Mouse (Mus musculus): Measurements from ENCODE around the gene Rnf19b. TPM values are rescaled to one million over a fixed set of nuclear protein-coding genes. Genes with fewer than 3 reads are reported as not detected.

Rnf19b gene
- polyA plus RNA-seq, 1 experiment from 2014 or later: 7.1 TPM

DNA sequence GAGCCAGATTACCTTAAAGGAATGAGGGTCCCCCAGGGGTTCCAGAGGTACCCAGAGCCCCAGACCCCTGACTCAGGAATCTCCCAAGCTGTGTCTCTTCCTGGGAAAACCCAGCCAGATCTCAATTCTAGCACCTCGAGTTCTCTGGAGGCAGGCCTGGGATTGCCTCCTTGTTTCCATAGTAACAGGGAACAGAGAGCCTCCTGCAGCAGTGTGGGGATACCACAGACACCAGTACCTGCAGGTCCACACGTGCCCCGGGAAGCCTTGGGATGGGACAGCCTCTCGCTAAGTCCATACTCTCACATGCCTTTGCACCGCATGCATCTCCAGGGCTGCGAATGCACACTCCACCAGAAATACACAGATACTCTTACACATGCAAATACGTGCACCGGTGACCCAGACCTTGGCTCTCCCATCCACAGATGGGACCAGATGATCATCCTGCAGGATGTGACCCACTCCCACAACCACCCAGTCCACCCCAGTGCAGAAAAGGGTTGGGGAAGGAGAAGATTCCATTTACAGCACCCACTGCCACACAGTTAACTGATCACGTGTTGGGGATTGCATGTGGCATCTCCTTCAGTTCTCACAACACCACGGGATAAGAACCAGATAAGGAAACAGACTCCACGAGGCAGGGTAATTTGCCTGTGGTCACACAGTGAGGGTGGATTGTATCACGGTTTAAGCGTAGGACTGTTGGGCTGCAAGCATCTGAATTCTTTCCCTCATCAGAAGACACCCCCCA, 70.7 kb downstream of the Rnf19b start:
- no peak overlapping the region for H3K4me2 ChIP-seq
- H3K9ac ChIP-seq: no peak overlapping the region
- no peak for ATAC-seq (replicated peaks; ENCODE audit: low FRiP score)
- WGBS: 52% methylated on average over 13 of the region's 13 CpGs
- H3K27ac ChIP-seq: no peak overlapping the region
- peaks cover 53% of the 10 kb centered on the region for H3K4me1 ChIP-seq
- peaks cover 21% of the 10 kb centered on the region for H3K27me3 ChIP-seq
- no peak overlapping the region for H3K4me3 ChIP-seq (replicated peaks)
- no peaks in the 10 kb centered on the region for H3K36me3 ChIP-seq
- no peaks in the 10 kb centered on the region for H3K9me3 ChIP-seq (replicated peaks)

- Histone ChIP-seq H3K4me2 (0 out of 2 replicates have a peak overlapping the region, but pooled peaks have one; percentile 61), H3K36me3 (no peaks in the 10 kb centered on the region), H3K9ac (no peak overlapping the region), H3K9me3 (replicated peaks) (no peaks in the 10 kb centered on the region), H3K4me3 (replicated peaks) (no peak overlapping the region), H3K27me3 (peaks cover 20% of the 10 kb centered on the region), H3K4me1 (peaks cover 53% of the 10 kb centered on the region), H3K27ac (peak overlapping the region; percentile 39; the same call in 1 of the 2 replicates)
- 23% methylated on average over 9 of the region's 9 CpGs for WGBS
- ATAC-seq (replicated peaks; ENCODE audit: low FRiP score): no peak
Measured at GRCm38 (mm10) chr4:129129387-129129786, 71.3 kb downstream of the Rnf19b start.

DNA sequence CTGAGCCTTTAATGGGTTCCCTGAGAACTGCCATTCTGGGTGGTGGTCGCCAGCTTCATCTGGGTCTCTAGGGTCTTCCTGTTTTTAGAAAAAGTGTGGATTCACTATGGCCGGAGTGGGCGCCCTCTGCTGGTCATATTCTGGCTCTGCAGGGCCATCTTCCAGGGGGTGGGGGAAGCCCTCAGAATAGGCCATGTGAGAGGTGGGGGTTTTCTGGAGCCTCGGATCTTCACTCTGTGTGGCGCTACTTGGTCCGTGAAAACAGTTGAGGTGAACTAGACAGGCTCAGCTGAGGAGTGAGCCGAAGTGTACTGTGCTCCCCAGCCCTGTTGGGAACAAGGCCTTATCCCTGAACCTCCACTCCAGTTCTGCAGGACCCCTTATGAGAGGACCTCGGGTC, 72.1 kb downstream of the Rnf19b start:
- Histone ChIP-seq H3K9ac (no peak overlapping the region; the same call in 1 of the 2 replicates), H3K36me3 (no peaks in the 10 kb centered on the region), H3K9me3 (replicated peaks) (no peaks in the 10 kb centered on the region), H3K27me3 (peaks cover 13% of the 10 kb centered on the region), H3K27ac (peak overlapping the region; percentile 89), H3K4me1 (peaks cover 53% of the 10 kb centered on the region), H3K4me3 (replicated peaks) (peak overlapping the region; percentile 42), H3K4me2 (peak overlapping the region; percentile 61)
- peak; percentile 49 for ATAC-seq (replicated peaks; ENCODE audit: low FRiP score)
- 4% methylated on average over 8 of the region's 8 CpGs for WGBS

DNA sequence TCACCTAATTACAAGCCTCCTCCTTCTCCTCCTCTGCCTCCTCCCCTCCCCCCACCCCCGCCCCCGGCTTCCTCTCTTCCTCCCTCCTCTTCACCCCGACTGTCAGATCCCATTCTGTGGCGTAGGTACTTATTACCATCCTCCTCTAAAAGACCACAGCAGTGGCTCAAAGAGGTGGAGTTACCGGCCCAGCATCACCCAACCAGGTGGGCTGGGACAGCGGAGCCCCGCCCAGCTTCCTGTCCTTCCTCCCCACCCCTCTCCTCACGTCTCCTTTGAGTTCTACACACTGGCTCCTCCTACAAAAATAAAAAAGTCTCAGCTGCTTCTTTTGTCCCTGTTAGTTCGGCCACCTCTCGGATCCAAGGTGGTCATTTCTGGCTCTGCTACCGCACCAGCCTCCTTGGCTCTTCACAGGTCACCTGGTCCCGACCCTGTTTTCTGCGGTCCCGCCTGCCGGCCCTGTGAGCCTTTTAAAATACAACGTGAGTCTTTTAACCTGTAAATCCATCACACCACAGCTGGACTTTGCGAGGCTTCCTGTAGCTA, 72.8 kb downstream of the Rnf19b start:
- Histone ChIP-seq H3K4me3 (replicated peaks) (peak overlapping the region; percentile 42), H3K9me3 (replicated peaks) (no peaks in the 10 kb centered on the region), H3K36me3 (no peaks in the 10 kb centered on the region), H3K27ac (peak overlapping the region; percentile 89), H3K4me2 (peak overlapping the region; percentile 61), H3K9ac (peak overlapping the region; percentile 27; the same call in 1 of the 2 replicates), H3K27me3 (peaks cover 14% of the 10 kb centered on the region), H3K4me1 (peaks cover 48% of the 10 kb centered on the region)
- WGBS: under 1% methylated on average over 16 of the region's 17 CpGs
- peak; percentile 83 for ATAC-seq (replicated peaks; ENCODE audit: low FRiP score)

DNA sequence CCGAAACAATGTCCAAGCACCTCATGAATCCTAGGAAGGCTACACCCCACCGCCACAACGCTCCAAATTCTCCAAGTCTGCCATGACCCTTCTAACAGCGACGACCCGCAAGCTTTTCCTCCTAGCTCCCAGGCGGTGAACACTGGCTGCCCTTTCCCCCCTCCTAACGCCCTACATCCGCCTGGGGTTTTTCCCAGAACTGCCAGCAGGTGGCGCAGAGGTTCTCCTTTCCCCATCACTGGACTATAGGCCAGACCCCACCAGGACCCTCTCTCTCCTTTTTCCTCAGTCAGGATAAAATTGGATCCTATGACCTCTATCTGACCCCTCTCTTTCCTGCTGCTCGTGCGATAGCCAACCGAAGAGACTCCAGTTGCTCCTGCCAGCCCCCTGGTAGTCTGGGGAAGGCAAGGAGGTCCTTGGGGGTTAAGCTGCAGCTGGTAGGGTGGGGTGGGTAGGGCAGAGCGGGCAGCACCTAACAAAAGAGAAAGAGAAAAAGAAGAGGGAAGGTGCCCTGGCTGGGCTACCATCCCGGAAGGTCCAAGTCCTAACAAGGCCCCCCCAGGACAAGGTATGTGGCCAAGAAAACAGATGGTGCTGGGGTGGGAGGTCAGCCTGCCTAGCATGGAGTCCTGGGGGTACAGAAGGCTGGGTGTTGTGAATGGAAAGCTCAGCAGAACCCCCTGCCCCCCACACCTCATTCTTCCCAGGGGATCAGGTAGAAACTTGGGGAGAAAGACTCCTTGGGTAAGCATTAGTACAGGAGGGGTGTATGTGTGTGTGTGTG, 76.9 kb downstream of the Rnf19b start:
- H3K4me1 ChIP-seq: peaks cover 46% of the 10 kb centered on the region
- H3K4me3 ChIP-seq (replicated peaks): 0 out of 2 replicates have a peak overlapping the region, but pooled peaks have one; percentile 2
- ATAC-seq (replicated peaks; ENCODE audit: low FRiP score): no peak
- H3K9me3 ChIP-seq (replicated peaks): no peaks in the 10 kb centered on the region
- H3K27ac ChIP-seq: no peak overlapping the region
- 9% methylated on average over 15 of the region's 15 CpGs for WGBS
- H3K27me3 ChIP-seq: peaks cover 31% of the 10 kb centered on the region
- H3K36me3 ChIP-seq: no peaks in the 10 kb centered on the region
- H3K9ac ChIP-seq: 0 out of 2 replicates have a peak overlapping the region, but pooled peaks have one; percentile 15
- peak overlapping the region; percentile 50 for H3K4me2 ChIP-seq

Other genes with a start within 250 kb of the Rnf19b start
- 6.8 and 7.1 TPM in 2 replicates for gene Trim62, start 174.7 kb upstream of the Rnf19b start, polyA plus RNA-seq (2015; fragmentation: Nextera tagmentation; extraction: Ambion mirVana)
- 19.4 and 20.3 TPM in 2 replicates for gene Azin2, start 95.8 kb upstream of the Rnf19b start, polyA plus RNA-seq (2015; fragmentation: Nextera tagmentation; extraction: Ambion mirVana)
- 224 and 231 TPM in 2 replicates for gene Ak2, start 66.3 kb upstream of the Rnf19b start, polyA plus RNA-seq (2015; fragmentation: Nextera tagmentation; extraction: Ambion mirVana)
- 9.2 TPM in 2 replicates for gene Tmem54, start 47.3 kb downstream of the Rnf19b start, polyA plus RNA-seq (2015; fragmentation: Nextera tagmentation; extraction: Ambion mirVana)
- 2.0 and 2.8 TPM in 2 replicates for gene Hpca, start 63.8 kb downstream of the Rnf19b start, polyA plus RNA-seq (2015; fragmentation: Nextera tagmentation; extraction: Ambion mirVana)
- gene Fndc5, start 78.7 kb downstream of the Rnf19b start, polyA plus RNA-seq (2015; fragmentation: Nextera tagmentation; extraction: Ambion mirVana): 5.1 and 5.5 TPM in 2 replicates
- 24.3 and 25.9 TPM in 2 replicates for gene S100pbp, start 131.5 kb downstream of the Rnf19b start, polyA plus RNA-seq (2015; fragmentation: Nextera tagmentation; extraction: Ambion mirVana)
- gene Yars, start 131.5 kb downstream of the Rnf19b start, polyA plus RNA-seq (2015; fragmentation: Nextera tagmentation; extraction: Ambion mirVana): 81.3 and 87.4 TPM in 2 replicates
- 8.3 and 9.1 TPM in 2 replicates for gene C77080, start 203.1 kb downstream of the Rnf19b start, polyA plus RNA-seq (2015; fragmentation: Nextera tagmentation; extraction: Ambion mirVana)
- 1.1 and 1.6 TPM in 2 replicates for gene Sync, start 229.3 kb downstream of the Rnf19b start, polyA plus RNA-seq (2015; fragmentation: Nextera tagmentation; extraction: Ambion mirVana)

Data from kidney, embryonic 15.5 days (tissue).